Mouse (Mus musculus) MEL (cell line): ENCODE data around the gene Mns1. TPM values are rescaled to one million over a fixed set of nuclear protein-coding genes. Genes with fewer than 3 reads are reported as not detected.

ENCODE experiments used
- DNase-seq: peaks from one replicate; pipeline ENCODE4 v3.0.0; 2011; ENCODE audit warnings: low read depth, low spot score
- H3K27ac ChIP-seq: 2 replicates; pipeline ENCODE4 v1.5.1; 2012; ENCODE audit warnings: low read depth, mild to moderate bottlenecking, control low read depth, low read length, moderate library complexity; ENCODE audit not compliant: control insufficient read depth
- H3K27me3 ChIP-seq, 2 experiments: fragments of 150-350 bp in 1 of 2; sonication (generic) in 1 of 2; 2 replicates each; pipeline ENCODE4 v1.6.1; 2012; ENCODE audit warnings: low read length in 2 of 2, mild to moderate bottlenecking in 2 of 2, improper control_type of control experiment in 1 of 2, moderate library complexity in 1 of 2; ENCODE audit not compliant: insufficient read depth in 2 of 2, control insufficient read depth in 1 of 2
- H3K36me3 ChIP-seq, 2 experiments: 2 replicates each; pipeline ENCODE4 v1.6.1; 2012 to 2014; ENCODE audit warnings: low read length in 2 of 2, improper control_type of control experiment in 1 of 2, inconsistent platforms in 1 of 2, mild to moderate bottlenecking in 1 of 2; ENCODE audit not compliant: insufficient read depth in 2 of 2, control insufficient read depth in 1 of 2
- H3K4me1 ChIP-seq, 2 experiments: fragments of 150-350 bp in 1 of 2; sonication (generic) in 1 of 2; 2 replicates each; pipeline ENCODE4 v1.6.1; 2012; ENCODE audit warnings: low read length in 2 of 2, improper control_type of control experiment in 1 of 2, mild to moderate bottlenecking in 1 of 2; ENCODE audit not compliant: insufficient read depth in 2 of 2, control insufficient read depth in 1 of 2
- H3K4me3 ChIP-seq, 2 experiments: fragments of 150-350 bp in 1 of 2; sonication (generic) in 1 of 2; 2 replicates each; pipeline ENCODE4 v1.5.1; 2012; ENCODE audit warnings: low read depth in 2 of 2, low read length in 2 of 2, mild to moderate bottlenecking in 2 of 2, moderate library complexity in 2 of 2, control low read depth in 1 of 2, improper control_type of control experiment in 1 of 2; ENCODE audit not compliant: control insufficient read depth in 1 of 2, insufficient read depth in 1 of 2
- H3K79me2 ChIP-seq: 2 replicates; pipeline ENCODE4 v1.6.1; 2012; ENCODE audit warnings: mild to moderate bottlenecking, low read length, moderate library complexity; ENCODE audit not compliant: control insufficient read depth, poor library complexity, insufficient read depth
- H3K9ac ChIP-seq: 2 replicates; pipeline ENCODE4 v1.6.1; 2012; ENCODE audit warnings: low read depth, mild to moderate bottlenecking, control low read depth, low read length, moderate library complexity; ENCODE audit not compliant: control insufficient read depth, poor library complexity, severe bottlenecking
- H3K9me3 ChIP-seq: fragments of 150-350 bp; sonication (generic); replicated peaks from 2 replicates; pipeline ENCODE4 v1.6.1; 2012; ENCODE audit warnings: mild to moderate bottlenecking, low read length, improper control_type of control experiment, moderate library complexity; ENCODE audit not compliant: insufficient read depth
- CHD1 ChIP-seq: IDR thresholded peaks from 2 replicates; pipeline ENCODE4 v1.6.1; 2012; ENCODE audit warnings: low read depth, mild to moderate bottlenecking, inconsistent platforms, low read length, improper control_type of control experiment
- CTCF ChIP-seq, 3 experiments: IDR thresholded peaks in 2 of 3; conservative IDR thresholded peaks in 1 of 3; 2 replicates each; pipeline ENCODE4 v1.5.1; 2011 to 2012; ENCODE audit warnings: low read length in 3 of 3, low read depth in 2 of 3, mild to moderate bottlenecking in 2 of 3, improper control_type of control experiment in 1 of 3, inconsistent platforms in 1 of 3, mixed read lengths in 1 of 3, moderate library complexity in 1 of 3; ENCODE audit not compliant: control insufficient read depth in 1 of 3, insufficient read depth in 1 of 3, poor library complexity in 1 of 3, severe bottlenecking in 1 of 3
- E2F4 ChIP-seq: IDR thresholded peaks from 2 replicates; pipeline ENCODE4 v1.6.1; 2011; ENCODE audit warnings: low read depth, low read length, improper control_type of control experiment, borderline replicate concordance
- ELF1 ChIP-seq: IDR thresholded peaks from 2 replicates; pipeline ENCODE4 v1.6.1; 2014; ENCODE audit warnings: low read depth, mild to moderate bottlenecking, inconsistent platforms, low read length, improper control_type of control experiment, moderate library complexity
- EP300 ChIP-seq, 2 experiments: IDR thresholded peaks; 2 replicates each; pipeline ENCODE4 v1.6.1; 2011; ENCODE audit warnings: improper control_type of control experiment in 2 of 2, low read length in 2 of 2, low read depth in 1 of 2, mild to moderate bottlenecking in 1 of 2
- HCFC1 ChIP-seq: IDR thresholded peaks from 2 replicates; pipeline ENCODE4 v1.6.1; 2012; ENCODE audit warnings: low read depth, mild to moderate bottlenecking, inconsistent platforms, low read length, improper control_type of control experiment, moderate library complexity
- JUND ChIP-seq: IDR thresholded peaks from 2 replicates; pipeline ENCODE4 v1.6.1; 2011; ENCODE audit warnings: low read depth, mild to moderate bottlenecking, improper control_type of control experiment, low read length
- KAT2A ChIP-seq: conservative IDR thresholded peaks from 2 replicates; pipeline ENCODE4 v1.6.1; 2012; ENCODE audit warnings: low read depth, low read length, improper control_type of control experiment, inconsistent platforms
- MAZ ChIP-seq: IDR thresholded peaks from 2 replicates; pipeline ENCODE4 v1.6.1; 2012; ENCODE audit warnings: low read depth, mild to moderate bottlenecking, inconsistent platforms, low read length, improper control_type of control experiment
- MXI1 ChIP-seq: IDR thresholded peaks from 2 replicates; pipeline ENCODE4 v1.6.1; 2011; ENCODE audit warnings: mild to moderate bottlenecking, low read depth, low read length, improper control_type of control experiment
- MYC ChIP-seq: IDR thresholded peaks from 2 replicates; pipeline ENCODE4 v1.6.1; 2011; ENCODE audit warnings: low read depth, mild to moderate bottlenecking, low read length, improper control_type of control experiment, moderate library complexity
- NRF1 ChIP-seq: IDR thresholded peaks from 2 replicates; pipeline ENCODE4 v1.6.1; 2014; ENCODE audit warnings: low read depth, mild to moderate bottlenecking, inconsistent platforms, low read length, improper control_type of control experiment, moderate library complexity; ENCODE audit not compliant: poor library complexity, insufficient read depth, severe bottlenecking
- POLR2AphosphoS2 ChIP-seq: IDR thresholded peaks from 2 replicates; pipeline ENCODE4 v1.6.1; 2011; ENCODE audit warnings: low read length, improper control_type of control experiment
- RAD21 ChIP-seq: IDR thresholded peaks from 2 replicates; pipeline ENCODE4 v1.6.1; 2011; ENCODE audit warnings: mild to moderate bottlenecking, low read depth, low read length, improper control_type of control experiment
- SIN3A ChIP-seq: IDR thresholded peaks from 2 replicates; pipeline ENCODE4 v1.6.1; 2012; ENCODE audit warnings: low read length, improper control_type of control experiment, inconsistent platforms
- TAL1 ChIP-seq: IDR thresholded peaks from 2 replicates; pipeline ENCODE4 v1.6.1; 2012; ENCODE audit warnings: mild to moderate bottlenecking, inconsistent platforms, low read length, moderate library complexity, mixed read lengths
- TCF12 ChIP-seq: IDR thresholded peaks from 2 replicates; pipeline ENCODE4 v1.6.1; 2014; ENCODE audit warnings: low read depth, mild to moderate bottlenecking, inconsistent platforms, low read length, improper control_type of control experiment, moderate library complexity
- UBTF ChIP-seq: IDR thresholded peaks from 2 replicates; pipeline ENCODE4 v1.6.1; 2012; ENCODE audit warnings: low read depth, mild to moderate bottlenecking, inconsistent platforms, low read length, improper control_type of control experiment, moderate library complexity, borderline replicate concordance; ENCODE audit not compliant: insufficient read depth
- USF1 ChIP-seq: IDR thresholded peaks from 2 replicates; pipeline ENCODE4 v1.6.1; 2014; ENCODE audit warnings: low read depth, mild to moderate bottlenecking, inconsistent platforms, low read length, improper control_type of control experiment, moderate library complexity
- ZC3H11A ChIP-seq: IDR thresholded peaks from 2 replicates; pipeline ENCODE4 v1.6.1; 2012; ENCODE audit warnings: low read depth, mild to moderate bottlenecking, inconsistent platforms, low read length, improper control_type of control experiment
- ZKSCAN1 ChIP-seq: IDR thresholded peaks from 2 replicates; pipeline ENCODE4 v1.6.1; 2012; ENCODE audit warnings: low read depth, mild to moderate bottlenecking, inconsistent platforms, low read length, improper control_type of control experiment, moderate library complexity
- ZMIZ1 ChIP-seq: IDR thresholded peaks from 2 replicates; pipeline ENCODE4 v1.6.1; 2012; ENCODE audit warnings: low read depth, mild to moderate bottlenecking, inconsistent platforms, low read length, improper control_type of control experiment, moderate library complexity
- polyA plus RNA-seq, 2 experiments: library from polyadenylated mRNA; stranded (reverse) in 1 of 2; unstranded in 1 of 2; fragments of >175 nt in 1 of 2; fragments of >200 nt in 1 of 2; gene quantifications; 2 replicates each; pipeline versions ENCODE4 v1.2.1 to v1.2.4; 2012; ENCODE audit warnings: low replicate concordance in 2 of 2, low read depth in 1 of 2; ENCODE audit not compliant: insufficient read length in 2 of 2, insufficient read depth in 1 of 2, missing spikeins in 1 of 2
- total RNA-seq: library from RNA; depleted of rRNA; stranded (reverse); fragments of 300-350 nt; gene quantifications from 2 replicates; pipeline ENCODE4 v1.2.3, GENCODE M21; 2012

Gene Mns1
- total and polyA plus RNA-seq, 3 experiments, result 54.0 to 54.8 TPM; not detected in 1

DNA sequence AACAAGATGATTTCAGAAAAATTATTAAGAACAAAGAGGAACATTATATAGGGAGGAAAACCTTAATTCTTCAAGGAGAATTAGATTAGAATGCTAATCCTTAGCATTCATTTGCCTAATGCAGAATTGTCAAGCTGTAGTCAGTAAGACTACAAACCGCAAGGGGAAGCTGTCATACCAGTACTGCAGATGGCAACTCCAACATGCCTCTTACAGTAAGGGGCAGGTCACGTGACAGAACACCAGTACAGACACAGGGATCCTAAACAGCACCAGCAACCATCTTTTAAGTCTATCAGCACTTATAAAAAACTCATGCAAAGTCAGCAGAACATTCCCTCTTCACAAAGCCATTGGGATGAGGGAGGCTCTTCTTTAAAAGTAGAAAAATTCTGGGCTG, 55.7 kb downstream of the Mns1 start:
- H3K4me1 ChIP-seq, result peaks cover 15 to 22% of the 10 kb centered on the region in 2 experiments
- H3K36me3 ChIP-seq, result peaks cover 0 to 32% of the 10 kb centered on the region in 2 experiments; a peak in 2 of 4 replicates
- H3K9me3 ChIP-seq, result no peaks in the 10 kb centered on the region
- no peak overlapping the region for H3K4me3 ChIP-seq
- no peak overlapping the region for H3K9ac ChIP-seq
- no peak overlapping the region for H3K27ac ChIP-seq
- H3K27me3 ChIP-seq, result no peaks in the 10 kb centered on the region
- TF ChIP-seq NRF1 (no peak), TCF12 (no peak), USF1 (peak; percentile 52)
- H3K79me2 ChIP-seq, result peaks cover 2% of the 10 kb centered on the region
- no peak for DNase-seq

DNA sequence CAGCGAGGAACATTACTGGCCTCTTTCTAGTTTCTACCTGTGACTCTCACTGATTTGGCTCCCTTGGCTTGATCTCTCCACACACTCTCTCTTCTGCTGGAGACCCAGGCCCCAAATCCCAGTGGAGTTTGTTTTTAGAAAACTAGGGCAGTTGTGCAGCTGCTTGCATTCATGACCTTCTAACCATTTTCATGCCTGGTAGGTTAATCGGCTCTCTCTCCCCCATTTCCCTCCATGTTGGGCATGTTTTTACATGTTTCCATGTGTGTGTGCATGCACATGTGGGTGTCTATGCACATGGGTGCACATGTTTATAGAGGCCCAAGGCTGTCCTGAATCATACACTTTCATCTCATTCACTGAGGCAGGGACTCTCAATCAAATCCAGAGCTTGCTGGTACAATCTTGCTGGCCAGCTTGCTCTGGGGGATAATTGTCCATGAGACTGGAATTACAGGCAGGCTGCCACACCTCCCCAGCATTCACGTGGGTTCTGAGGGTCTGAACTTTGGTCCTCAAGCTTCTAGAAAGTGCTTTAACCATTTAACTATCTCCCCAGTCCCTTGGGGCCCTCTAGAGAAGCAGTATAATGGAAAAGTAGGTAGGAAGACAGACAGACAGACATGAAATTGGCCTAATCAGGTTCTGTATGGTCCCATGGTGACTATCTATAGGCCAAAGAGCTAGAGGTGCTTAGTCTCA, 56.3 kb downstream of the Mns1 start:
- Histone ChIP-seq H3K27me3 (no peaks in the 10 kb centered on the region), H3K36me3 (peaks cover 0 to 28% of the 10 kb centered on the region in 2 experiments; a peak in 2 of 4 replicates), H3K9ac (no peak overlapping the region), H3K4me3 (no peak overlapping the region), H3K9me3 (no peaks in the 10 kb centered on the region), H3K4me1 (peaks cover 10 to 18% of the 10 kb centered on the region in 2 experiments), H3K27ac (no peak overlapping the region), H3K79me2 (peaks cover 2% of the 10 kb centered on the region)
- no peak for DNase-seq
- TF ChIP-seq MAZ (no peak), TAL1 (no peak), NRF1 (no peak), KAT2A (no peak), ZKSCAN1 (no peak), JUND (no peak), HCFC1 (no peak), ZC3H11A (no peak), ELF1 (no peak), CHD1 (no peak), CTCF (IDR thresholded peaks at IDR 0.05 in 2 of 3, conservative IDR thresholded peaks at IDR 0.05 in 1 of 3; ENCODE audit: control insufficient read depth in 1 of 3, insufficient read depth in 1 of 3, low read depth in 2 of 3, low read length in 3 of 3, poor library complexity in 1 of 3, severe bottlenecking in 1 of 3) (no peak), MXI1 (no peak), SIN3A (no peak), ZMIZ1 (no peak), E2F4 (no peak), MYC (no peak), EP300 (IDR thresholded peaks at IDR 0.05; ENCODE audit: low read depth in 1 of 2, low read length in 2 of 2) (no peak), UBTF (no peak), POLR2AphosphoS2 (no peak), RAD21 (no peak)
- TF ChIP-seq, all 39 proteins: peak for 0
